ENCODE assay signal across 7 mouse cellular contexts in the genomic region with DNA sequence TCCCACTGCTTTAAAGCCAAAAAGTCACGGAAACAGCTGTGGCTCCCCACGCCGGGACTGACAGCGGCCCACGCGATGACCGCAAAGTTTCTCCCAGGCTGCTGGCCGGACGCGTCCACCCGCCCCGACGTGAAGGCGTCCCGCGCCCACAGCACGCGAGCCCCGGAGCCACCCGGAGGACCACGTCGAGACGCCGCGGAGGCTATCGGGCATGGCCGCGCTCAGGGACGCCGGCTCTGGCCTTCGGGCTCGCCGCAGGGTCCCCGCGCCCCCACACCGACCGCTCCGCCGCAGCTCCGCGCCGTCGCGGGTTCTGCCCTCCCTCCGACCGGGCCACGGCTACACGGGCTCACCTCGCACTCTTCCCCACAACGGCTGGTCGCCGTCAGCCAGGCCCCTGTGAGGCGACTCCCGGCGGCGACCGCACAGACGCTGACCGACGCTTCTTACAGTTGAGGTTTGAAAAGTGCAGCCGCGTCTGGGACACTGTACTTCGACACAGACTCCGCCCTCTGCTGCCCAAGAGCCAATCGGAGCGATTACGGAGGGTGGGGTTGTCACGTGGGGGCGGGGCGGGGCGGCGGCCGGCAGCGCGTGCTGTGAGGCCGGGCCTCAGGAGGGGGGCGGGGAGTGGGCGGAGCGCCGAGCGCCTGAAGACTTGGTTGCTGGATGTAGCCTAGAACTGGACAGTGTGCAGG. TPM values are rescaled to one million over a fixed set of nuclear protein-coding genes. Genes with fewer than 3 reads are reported as not detected.
A peak's percentile ranks its signal among the peaks of the same experiment; 100 is the strongest.
DNase-seq lines count a peak whose midpoint lies in the region; ATAC-seq and TF ChIP-seq lines count a peak whose summit lies in the region.

A gene (minus strand): TSS at position 504 of the 698 bp plus-strand sequence.

- WGBS in intestine, postnatal 0 days, result under 1% methylated on average over 80 of the region's 81 CpGs
- under 1% methylated on average over 68 of the region's 81 CpGs for WGBS in limb, embryonic 11.5 days
- under 1% methylated on average over 76 of the region's 81 CpGs for WGBS in midbrain, embryonic 14.5 days

- peak within 1 kb of the TSS; percentile 97 for H3K27ac ChIP-seq in intestine, postnatal 0 days (ENCODE audit: low read depth, low read length)
- peak within 1 kb of the TSS; percentile 73; the same call in 1 of the 2 replicates for H3K27ac ChIP-seq in limb, embryonic 11.5 days (replicated peaks; ENCODE audit: low read depth, low read length)
- H3K27ac ChIP-seq in midbrain, embryonic 14.5 days (replicated peaks; ENCODE audit: low read depth, low read length), result peak within 1 kb of the TSS; percentile 41; the same call in 1 of the 2 replicates

- H3K36me3 ChIP-seq in intestine, postnatal 0 days (ENCODE audit: control insufficient read depth, insufficient read depth), result no peaks in the 10 kb centered on the region
- no peaks in the 10 kb centered on the region for H3K36me3 ChIP-seq in limb, embryonic 11.5 days (ENCODE audit: control insufficient read depth, insufficient read depth, low read length)
- H3K36me3 ChIP-seq in midbrain, embryonic 14.5 days (ENCODE audit: control insufficient read depth, insufficient read depth, low read length), result no peaks in the 10 kb centered on the region

- H3K9me3 ChIP-seq in intestine, postnatal 0 days (ENCODE audit: control insufficient read depth), result no peaks in the 10 kb centered on the region
- H3K9me3 ChIP-seq in limb, embryonic 11.5 days (ENCODE audit: control insufficient read depth, low read length), result no peaks in the 10 kb centered on the region
- H3K9me3 ChIP-seq in midbrain, embryonic 14.5 days (ENCODE audit: control insufficient read depth, low read length), result no peaks in the 10 kb centered on the region

- peak within 1 kb of the TSS; percentile 95 for H3K4me3 ChIP-seq in intestine, postnatal 0 days (ENCODE audit: low read depth, low read length)
- H3K4me3 ChIP-seq in limb, embryonic 11.5 days (ENCODE audit: low read depth, low read length), result peak within 1 kb of the TSS; percentile 80
- peak within 1 kb of the TSS; percentile 68 for H3K4me3 ChIP-seq in midbrain, embryonic 14.5 days (replicated peaks; ENCODE audit: low read depth, low read length)

- no peaks in the 10 kb centered on the region for H3K27me3 ChIP-seq in intestine, postnatal 0 days (replicated peaks; ENCODE audit: control insufficient read depth, insufficient read depth, low read length)
- H3K27me3 ChIP-seq in limb, embryonic 11.5 days (ENCODE audit: control insufficient read depth, insufficient read depth, low read length), result no peaks in the 10 kb centered on the region
- no peaks in the 10 kb centered on the region for H3K27me3 ChIP-seq in midbrain, embryonic 14.5 days (ENCODE audit: control insufficient read depth, insufficient read depth, low read length)

- TF ChIP-seq CTCF in intestine, postnatal 0 days (IDR thresholded peaks at IDR 0.05; ENCODE audit: low read depth), result no peak

- ATAC-seq in intestine, postnatal 0 days, result peak; percentile 97
- ATAC-seq in limb, embryonic 11.5 days (ENCODE audit: insufficient number of reproducible peaks, low FRiP score, low TSS enrichment, low read depth), result peak; percentile 99
- peak; percentile 97 for ATAC-seq in midbrain, embryonic 14.5 days (ENCODE audit: low FRiP score, low TSS enrichment)

- peak within 1 kb of the TSS; percentile 77 for H3K4me2 ChIP-seq in intestine, postnatal 0 days (replicated peaks; ENCODE audit: low read depth)
- H3K4me2 ChIP-seq in limb, embryonic 11.5 days (ENCODE audit: low read depth, severe bottlenecking), result peak within 1 kb of the TSS; percentile 80
- peak within 1 kb of the TSS; percentile 87 for H3K4me2 ChIP-seq in midbrain, embryonic 14.5 days (ENCODE audit: low read length)

- DNase-seq in adrenal gland, postnatal 10 days, result peak; percentile 97
- DNase-seq in embryo, embryonic 9.5 days (ENCODE audit: extremely low spot score), result peak; percentile 94
- DNase-seq in gastrocnemius, postnatal 4 days (ENCODE audit: low spot score in 2 of 2), result peak; percentile 93 to 95
- DNase-seq in limb, embryonic 11.5 days (ENCODE audit: low spot score), result peak; percentile 92
- peak; percentile 92 for DNase-seq in midbrain, embryonic 14.5 days
- DNase-seq in spleen, adult 18-20 months, result peak; percentile 93

- H3K9ac ChIP-seq in intestine, postnatal 0 days (ENCODE audit: low read depth, low read length), result peak within 1 kb of the TSS; percentile 94
- H3K9ac ChIP-seq in limb, embryonic 11.5 days (ENCODE audit: low read length), result peak within 1 kb of the TSS; percentile 79
- H3K9ac ChIP-seq in midbrain, embryonic 14.5 days (replicated peaks; ENCODE audit: low read length), result peak within 1 kb of the TSS; percentile 59

- no peaks in the 10 kb centered on the region for H3K4me1 ChIP-seq in intestine, postnatal 0 days (replicated peaks; ENCODE audit: control insufficient read depth, insufficient read depth, low read length)
- H3K4me1 ChIP-seq in limb, embryonic 11.5 days (ENCODE audit: control insufficient read depth, insufficient read depth, low read length), result no peaks in the 10 kb centered on the region
- peaks cover 7% of the 10 kb centered on the region for H3K4me1 ChIP-seq in midbrain, embryonic 14.5 days (ENCODE audit: control insufficient read depth, insufficient read depth, low read length)

RNA-seq across cellular contexts. Expression of the gene that starts here (rescaled TPM):
- 10 to 100 TPM; 22.4 TPM for total RNA-seq in adrenal gland, postnatal 10 days (2021)
- 10 to 100 TPM; 16.8 to 18.5 TPM for total RNA-seq in gastrocnemius, postnatal 4 days (2021)
- 17.1 and 17.8 TPM in 2 replicates for polyA plus RNA-seq in intestine, postnatal 0 days (2015; fragmentation: Nextera tagmentation; extraction: Ambion mirVana)
- 9.7 and 10.0 TPM in 2 replicates for polyA plus RNA-seq in limb, embryonic 11.5 days (2014; fragmentation: Nextera tagmentation; extraction: Ambion mirVana)
- 3.2 and 5.5 TPM in 2 replicates for polyA plus RNA-seq in midbrain, embryonic 14.5 days (2014; fragmentation: Nextera tagmentation; extraction: Ambion mirVana)

Comparison
In these comparisons a context has a peak if more than half of its experiments do, and no peak if none do; other contexts are left out.
1. Peak in every context shown above with its lines: DNase-seq, ATAC-seq, H3K4me3 ChIP-seq and H3K27ac ChIP-seq.
2. H3K27ac ChIP-seq: peak in every context shown above with its lines; median percentile 97 in intestine, postnatal 0 days; 73 in limb, embryonic 11.5 days; 41 in midbrain, embryonic 14.5 days.